Mouse (Mus musculus) heart, adult 9 months (tissue): ENCODE data around the gene Gpd2.

Experiments
- DNase-seq, 2 experiments: peaks; one replicate each; pipeline ENCODE4 v3.0.0; 2022; ENCODE audit warnings: low spot score in 2 of 2

Gene Gpd2

GRCm38 (mm10) chr2:57387816-57388215 lies 150.4 kb downstream of the Gpd2 start:
- DNase-seq, result no peak

- DNase-seq, result no peak
Measured at GRCm38 (mm10) chr2:57395071-57395470, 157.6 kb downstream of the Gpd2 start.

GRCm38 (mm10) chr2:57396061-57396460 lies 158.6 kb downstream of the Gpd2 start:
- DNase-seq, result no peak

- DNase-seq, result no peak
Measured at GRCm38 (mm10) chr2:57397727-57398126, 160.3 kb downstream of the Gpd2 start.

GRCm38 (mm10) chr2:57407414-57408019 lies 170.1 kb downstream of the Gpd2 start:
- no peak for DNase-seq

GRCm38 (mm10) chr2:57408413-57408812 lies 171.0 kb downstream of the Gpd2 start:
- DNase-seq, result no peak

GRCm38 (mm10) chr2:57411551-57411950 lies 174.1 kb downstream of the Gpd2 start:
- DNase-seq, result no peak

- DNase-seq, result no peak
Measured at GRCm38 (mm10) chr2:57414550-57415160, 177.2 kb downstream of the Gpd2 start.

GRCm38 (mm10) chr2:57416711-57417110 lies 179.3 kb downstream of the Gpd2 start:
- DNase-seq, result no peak
